Mouse (Mus musculus) heart, postnatal 0 days (tissue): ENCODE results near the gene Crtc3.

Experiments
- CTCF ChIP-seq: IDR thresholded peaks from 2 replicates; pipeline ENCODE4 v1.5.1; 2016; ENCODE audit warnings: antibody characterized with exemption, control low read depth, low read depth
- EP300 ChIP-seq: IDR thresholded peaks from 2 replicates; pipeline ENCODE4 v1.6.1; 2016; ENCODE audit warnings: antibody characterized with exemption, low read depth

GRCm38 (mm10) chr7:80576626-80577025, 112.1 kb downstream of the Crtc3 start:
- TF ChIP-seq CTCF (no peak), EP300 (no peak)
